8 mouse cellular contexts compared by ENCODE assay signal in the genomic region with DNA sequence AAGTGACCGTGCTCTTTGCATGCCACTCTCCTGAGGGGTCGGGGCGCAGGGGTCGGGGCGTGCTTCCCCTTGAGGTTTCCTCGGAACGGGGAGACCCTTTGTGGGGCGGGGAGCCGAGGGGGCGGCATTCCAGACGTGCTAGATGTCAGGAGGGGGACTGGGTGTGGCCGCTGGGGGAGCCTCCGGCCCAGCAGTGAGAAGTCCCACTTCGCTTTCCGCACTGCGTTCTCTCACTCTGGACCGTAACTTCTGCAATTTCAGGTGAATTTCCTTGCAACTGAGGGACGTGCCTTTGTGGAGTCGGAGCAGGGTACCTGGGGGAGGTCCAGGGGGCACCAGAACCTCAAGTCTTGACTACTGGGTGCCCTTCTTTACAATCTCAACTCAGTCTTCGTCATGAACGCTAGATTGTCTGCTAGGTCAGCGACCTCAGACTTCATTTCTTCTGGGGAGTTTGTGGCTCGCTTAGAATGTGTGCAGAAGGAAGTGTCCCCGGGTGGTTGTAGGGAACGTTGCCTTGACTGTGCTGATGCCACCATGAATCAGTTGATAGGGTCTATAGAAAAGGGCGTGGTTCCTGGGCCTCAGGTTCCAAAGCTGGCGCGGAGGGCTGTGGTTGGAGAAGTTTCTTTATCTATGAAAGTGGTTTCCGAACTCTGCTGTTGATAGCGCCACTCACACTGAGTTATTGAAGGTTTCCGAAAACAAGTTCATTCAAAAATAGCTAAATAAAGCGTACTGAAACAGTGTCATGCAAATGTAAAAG. TPM values are rescaled to one million over a fixed set of nuclear protein-coding genes. Genes with fewer than 3 reads are reported as not detected.
DNase-seq lines count a peak whose midpoint lies in the region; ATAC-seq and TF ChIP-seq lines count a peak whose summit lies in the region.

No protein-coding gene starts in this region.

- no peaks in the 10 kb centered on the region for H3K9me3 ChIP-seq in heart, embryonic 16.5 days (replicated peaks; ENCODE audit: control insufficient read depth, low read length)
- no peaks in the 10 kb centered on the region for H3K9me3 ChIP-seq in liver, embryonic 11.5 days (ENCODE audit: control insufficient read depth, low read length)

- no peaks in the 10 kb centered on the region for H3K36me3 ChIP-seq in heart, embryonic 16.5 days (ENCODE audit: control insufficient read depth, insufficient read depth)
- no peaks in the 10 kb centered on the region for H3K36me3 ChIP-seq in liver, embryonic 11.5 days (ENCODE audit: control insufficient read depth, insufficient read depth, low read length)

- peak; percentile 62 for DNase-seq in lung, adult 2 months
- no peak for DNase-seq in lung, postnatal 25 days (ENCODE audit: low spot score)
- DNase-seq in c-Kit-positive CD71-positive TER-119-positive erythroid progenitor cells, embryonic 14.5 days (ENCODE audit: low spot score): peak; percentile 20
- peak; percentile 66 for DNase-seq in liver, embryonic 11.5 days (ENCODE audit: low spot score)
- peak; percentile 52 for DNase-seq in naive thymus-derived CD4-positive, alpha-beta T cell, adult 2 months (ENCODE audit: low read depth)
- DNase-seq in left cerebral cortex, adult 9 months (ENCODE audit: low spot score in 2 of 2): no peak
- no peak for DNase-seq in right cerebral cortex, postnatal 25 days

- H3K27me3 ChIP-seq in heart, embryonic 16.5 days (ENCODE audit: control insufficient read depth, insufficient read depth, low read length): no peaks in the 10 kb centered on the region
- H3K27me3 ChIP-seq in liver, embryonic 11.5 days (replicated peaks; ENCODE audit: control insufficient read depth, insufficient read depth, low read length): peaks cover 16% of the 10 kb centered on the region; the same call in 1 of the 2 replicates

- peak; percentile 12; the same call in 1 of the 2 replicates for TF ChIP-seq POLR2A in lung, adult 2 months (IDR thresholded peaks at IDR 0.05; ENCODE audit: borderline replicate concordance, extremely low read depth, low read depth, low read length)

- peak overlapping the region; percentile 93 for H3K9ac ChIP-seq in heart, embryonic 16.5 days (ENCODE audit: low read length)
- peak overlapping the region; percentile 69 for H3K9ac ChIP-seq in liver, embryonic 11.5 days (ENCODE audit: low read depth, low read length)

- H3K4me1 ChIP-seq in lung, adult 2 months (ENCODE audit: control insufficient read depth, insufficient read depth, low read length): peaks cover 34% of the 10 kb centered on the region
- peaks cover 48% of the 10 kb centered on the region for H3K4me1 ChIP-seq in heart, embryonic 16.5 days (ENCODE audit: control insufficient read depth, insufficient read depth, low read length)
- peaks cover 38% of the 10 kb centered on the region for H3K4me1 ChIP-seq in liver, embryonic 11.5 days (replicated peaks; ENCODE audit: control insufficient read depth, insufficient read depth, low read length)

- H3K27ac ChIP-seq in heart, embryonic 16.5 days (ENCODE audit: low read length): peak overlapping the region; percentile 98
- H3K27ac ChIP-seq in liver, embryonic 11.5 days (ENCODE audit: low read depth, low read length): peak overlapping the region; percentile 52

- peak; percentile 57 for ATAC-seq in heart, embryonic 16.5 days (replicated peaks; ENCODE audit: extremely low read depth, insufficient read depth, low FRiP score)
- 0 out of 2 replicates have a peak, but pooled peaks have one; percentile 13 for ATAC-seq in liver, embryonic 11.5 days (replicated peaks; ENCODE audit: low FRiP score)

- H3K4me2 ChIP-seq in heart, embryonic 16.5 days (ENCODE audit: low read depth, low read length): peak overlapping the region; percentile 71
- H3K4me2 ChIP-seq in liver, embryonic 11.5 days: peak overlapping the region; percentile 76

- TF ChIP-seq CTCF in lung, adult 2 months (IDR thresholded peaks at IDR 0.05; ENCODE audit: insufficient read depth, low read length): no peak

- WGBS in lung, adult 2 months: 1% methylated on average over 31 of the region's 32 CpGs
- WGBS in heart, embryonic 16.5 days: 2% methylated on average over 32 of the region's 32 CpGs
- WGBS in liver, embryonic 11.5 days: 2% methylated on average over 32 of the region's 32 CpGs

- H3K4me3 ChIP-seq in lung, adult 2 months (replicated peaks; ENCODE audit: extremely low read depth, low read depth, low read length): peak overlapping the region; percentile 74
- peak overlapping the region; percentile 90 for H3K4me3 ChIP-seq in heart, embryonic 16.5 days (ENCODE audit: low read length)
- H3K4me3 ChIP-seq in liver, embryonic 11.5 days (ENCODE audit: low read depth, low read length): peak overlapping the region; percentile 61

RNA-seq across cellular contexts. Expression of a gene that starts 0.7 kb away (rescaled TPM):
- polyA plus RNA-seq in lung, adult 2 months (2012; rRNA removed): 352 and 457 TPM in 2 replicates
- polyA plus RNA-seq in heart, embryonic 16.5 days (2015; fragmentation: Nextera tagmentation; extraction: Ambion mirVana): 622 and 705 TPM in 2 replicates
- polyA plus RNA-seq in liver, embryonic 11.5 days (2014; fragmentation: Nextera tagmentation; extraction: Ambion mirVana): 153 and 159 TPM in 2 replicates

RNA-seq across cellular contexts. Expression of a gene that starts 56.4 kb away (rescaled TPM):
- 1.8 and 2.9 TPM in 2 replicates for polyA plus RNA-seq in lung, adult 2 months (2012; rRNA removed)
- 11.3 and 12.6 TPM in 2 replicates for polyA plus RNA-seq in heart, embryonic 16.5 days (2015; fragmentation: Nextera tagmentation; extraction: Ambion mirVana)
- polyA plus RNA-seq in liver, embryonic 11.5 days (2014; fragmentation: Nextera tagmentation; extraction: Ambion mirVana): 23.1 and 24.9 TPM in 2 replicates

Comparison
In these comparisons a context has a peak if more than half of its experiments do, and no peak if none do; other contexts are left out.
1. DNase-seq: peak in lung, adult 2 months (single experiment), c-Kit-positive CD71-positive TER-119-positive erythroid progenitor cells, embryonic 14.5 days (single experiment), liver, embryonic 11.5 days (single experiment) and naive thymus-derived CD4-positive, alpha-beta T cell, adult 2 months (single experiment); none in lung, postnatal 25 days (single experiment), left cerebral cortex, adult 9 months (0 of 2) and right cerebral cortex, postnatal 25 days (single experiment).
2. Peak in every context shown above with its lines, with median percentiles within 50 percentile points of each other: H3K4me3 ChIP-seq.